Mouse (Mus musculus) ES-Bruce4 (cell line): ENCODE data around the gene F2r.

Source experiments
- CTCF ChIP-seq: IDR thresholded peaks from one replicate; pipeline ENCODE4 v1.8.1; 2011; ENCODE audit warnings: low read depth, low read length
- POLR2A ChIP-seq: IDR thresholded peaks from one replicate; pipeline ENCODE4 v1.8.1; 2011; ENCODE audit warnings: low read length; ENCODE audit not compliant: insufficient read depth

- no peak for TF ChIP-seq CTCF
- TF ChIP-seq POLR2A = no peak
Observed at GRCm38 (mm10) chr13:95638894-95639293, 20.6 kb upstream of the F2r start.
